ENCODE assay signal across 8 mouse cellular contexts in genomic region chrX:169879481-169880362, GRCm38 (mm10).
DNase-seq lines count a peak whose midpoint lies in the region; ATAC-seq and TF ChIP-seq lines count a peak whose summit lies in the region.

No protein-coding gene starts in this region.

- no peak for TF ChIP-seq CTCF in gastrocnemius, adult 2 months (IDR thresholded peaks at IDR 0.05)

- intact Hi-C loops in gastrocnemius, adult 2 months (cut with DNase I), result loop anchor here (5.0 kb wide), 2 partner anchors 82 to 98 kb away; no protein-coding TSS in a partner anchor

- H3K4me3 ChIP-seq in gastrocnemius, adult 2 months, result peak overlapping the region; percentile 81
- peak overlapping the region; percentile 53 for H3K4me3 ChIP-seq in hindbrain, embryonic 15.5 days

- peak overlapping the region; percentile 50 for H3K9ac ChIP-seq in hindbrain, embryonic 15.5 days

- DNase-seq in cerebellum, postnatal 36 days, result peak; percentile 38 to 61
- peak; percentile 93 for DNase-seq in gastrocnemius, adult 2 months
- DNase-seq in left cerebral cortex, adult 18-20 months (ENCODE audit: low spot score in 2 of 2), result peak; percentile 43 to 47
- peak; percentile 78 for DNase-seq in lung, postnatal 25 days (ENCODE audit: low spot score)
- DNase-seq in retina, postnatal 1 day, result peak; percentile 80
- peak; percentile 68 to 79 for DNase-seq in urinary bladder, postnatal 4 days (ENCODE audit: low spot score in 2 of 2)

- 0 out of 2 replicates have a peak, but pooled peaks cover 7% of the 10 kb centered on the region for H3K4me1 ChIP-seq in hindbrain, embryonic 15.5 days (replicated peaks)

- H3K36me3 ChIP-seq in hindbrain, embryonic 15.5 days, result no peaks in the 10 kb centered on the region

- H3K4me2 ChIP-seq in hindbrain, embryonic 15.5 days, result peak overlapping the region; percentile 70

- ATAC-seq in activated CD4-positive, CD25-positive, alpha-beta regulatory T cell, adult 4 months, result peak; percentile 25
- peak; percentile 87 for ATAC-seq in hindbrain, embryonic 15.5 days (ENCODE audit: low FRiP score, low read depth)

- WGBS in hindbrain, embryonic 15.5 days, result 16% methylated on average over 36 of the region's 36 CpGs

- H3K27ac ChIP-seq in gastrocnemius, adult 2 months, result peak overlapping the region; percentile 89
- H3K27ac ChIP-seq in hindbrain, embryonic 15.5 days (replicated peaks), result peak overlapping the region; percentile 56

- H3K27me3 ChIP-seq in hindbrain, embryonic 15.5 days, result peaks cover 8% of the 10 kb centered on the region; the same call in 1 of the 2 replicates

- no peaks in the 10 kb centered on the region for H3K9me3 ChIP-seq in hindbrain, embryonic 15.5 days

Comparison
In these comparisons a context has a peak if more than half of its experiments do, and no peak if none do; other contexts are left out.
1. Peak in every context shown above with its lines: DNase-seq, ATAC-seq, H3K4me3 ChIP-seq and H3K27ac ChIP-seq.